Mouse (Mus musculus): ENCODE data around the gene Rps10.

Rps10 gene

GRCm38 (mm10) chr17:27613016-27613415, 23.5 kb downstream of the Rps10 start:
- no peak for DNase-seq (ENCODE audit: extremely low read depth, low read depth)

DNA sequence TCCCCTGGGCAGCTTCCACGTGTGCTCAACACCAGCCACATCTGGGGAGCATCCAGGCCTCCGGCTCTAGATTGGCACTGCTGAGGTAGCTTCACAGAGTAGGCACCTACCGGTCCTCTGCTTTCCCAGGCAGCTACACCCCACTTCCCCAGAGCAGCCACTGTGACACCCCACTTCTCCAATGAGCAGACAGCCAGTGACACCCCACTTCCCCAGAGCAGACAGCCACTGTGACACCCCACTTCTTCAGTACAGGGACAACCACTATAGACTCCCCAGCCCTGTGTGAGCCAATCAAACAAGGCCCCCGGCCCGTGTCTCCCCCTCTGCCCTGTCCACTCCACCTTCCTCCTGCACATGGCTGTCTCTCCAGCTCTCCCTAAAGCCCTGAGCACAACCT, 24.5 kb downstream of the Rps10 start:
- no peak for DNase-seq (ENCODE audit: extremely low read depth, low read depth)

DNA sequence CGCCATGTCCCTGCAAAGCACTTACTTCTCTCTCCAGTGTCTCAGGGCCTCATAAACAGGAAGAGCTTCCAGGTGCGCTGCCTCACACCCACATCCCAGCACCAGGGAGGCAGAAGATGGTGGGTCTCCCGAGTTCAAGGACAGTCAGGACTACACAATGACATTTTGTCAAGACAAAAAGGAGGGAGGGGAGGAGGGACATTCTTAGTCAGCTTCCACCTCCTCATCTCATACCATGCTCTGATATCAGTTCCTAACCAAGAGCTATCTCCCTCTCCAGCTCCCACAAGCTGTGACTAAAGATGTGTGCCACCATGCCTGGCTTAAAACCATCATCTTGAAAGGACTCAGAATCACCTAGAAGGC, 25.0 kb downstream of the Rps10 start:
- DNase-seq (ENCODE audit: extremely low read depth, low read depth), result no peak

DNA sequence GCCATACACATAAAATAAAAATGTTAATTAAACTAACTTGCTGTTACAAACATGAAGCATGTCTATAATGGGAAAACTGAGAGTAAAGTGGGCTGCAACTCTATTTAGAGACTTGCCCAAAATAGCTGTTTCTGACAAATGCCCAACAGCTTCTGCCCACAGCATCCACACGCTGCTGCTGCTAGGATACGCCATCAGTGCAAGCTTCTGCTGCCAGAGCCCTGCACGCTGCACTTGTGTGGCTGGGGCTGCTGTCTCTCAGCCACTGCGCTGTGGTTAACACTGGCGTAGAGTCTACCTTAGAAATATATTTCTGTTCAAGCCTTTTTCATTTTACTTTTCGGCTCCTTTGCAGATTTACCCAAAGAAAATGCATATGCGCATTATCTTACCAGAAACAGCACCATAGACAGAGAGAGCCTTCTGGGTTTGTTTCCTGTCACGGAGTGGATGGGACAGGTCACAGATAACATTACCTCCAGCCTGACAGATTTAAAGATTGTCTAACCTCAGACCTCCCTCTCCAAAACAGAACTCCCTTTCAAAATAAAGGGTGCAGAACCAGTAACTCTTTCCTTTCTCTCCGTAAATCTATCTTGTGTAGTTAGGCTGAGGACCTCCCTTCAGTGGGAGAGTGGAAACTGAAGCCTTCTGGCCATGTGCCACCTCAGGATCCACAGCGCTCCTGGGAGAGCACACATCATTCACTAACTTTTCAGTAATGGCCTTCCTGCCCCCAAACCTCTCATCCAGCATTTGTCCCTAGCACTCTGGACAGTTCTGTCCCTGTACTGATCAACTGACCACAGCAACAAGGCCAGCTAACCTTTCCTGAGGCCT, 25.6 kb downstream of the Rps10 start:
- no peak for DNase-seq (ENCODE audit: extremely low read depth, low read depth)

- no peak for DNase-seq (ENCODE audit: extremely low read depth, low read depth)
Observed at GRCm38 (mm10) chr17:27609576-27609975, 26.9 kb downstream of the Rps10 start.

GRCm38 (mm10) chr17:27603522-27604234, 32.8 kb downstream of the Rps10 start:
- no peak for DNase-seq (ENCODE audit: extremely low read depth, low read depth)

- DNase-seq (ENCODE audit: extremely low read depth, low read depth), result no peak
Observed at GRCm38 (mm10) chr17:27603036-27603435, 33.4 kb downstream of the Rps10 start.

GRCm38 (mm10) chr17:27600869-27601268, 35.6 kb downstream of the Rps10 start:
- DNase-seq (ENCODE audit: extremely low read depth, low read depth), result no peak

GRCm38 (mm10) chr17:27600286-27600685, 36.2 kb downstream of the Rps10 start:
- no peak for DNase-seq (ENCODE audit: extremely low read depth, low read depth)

DNA sequence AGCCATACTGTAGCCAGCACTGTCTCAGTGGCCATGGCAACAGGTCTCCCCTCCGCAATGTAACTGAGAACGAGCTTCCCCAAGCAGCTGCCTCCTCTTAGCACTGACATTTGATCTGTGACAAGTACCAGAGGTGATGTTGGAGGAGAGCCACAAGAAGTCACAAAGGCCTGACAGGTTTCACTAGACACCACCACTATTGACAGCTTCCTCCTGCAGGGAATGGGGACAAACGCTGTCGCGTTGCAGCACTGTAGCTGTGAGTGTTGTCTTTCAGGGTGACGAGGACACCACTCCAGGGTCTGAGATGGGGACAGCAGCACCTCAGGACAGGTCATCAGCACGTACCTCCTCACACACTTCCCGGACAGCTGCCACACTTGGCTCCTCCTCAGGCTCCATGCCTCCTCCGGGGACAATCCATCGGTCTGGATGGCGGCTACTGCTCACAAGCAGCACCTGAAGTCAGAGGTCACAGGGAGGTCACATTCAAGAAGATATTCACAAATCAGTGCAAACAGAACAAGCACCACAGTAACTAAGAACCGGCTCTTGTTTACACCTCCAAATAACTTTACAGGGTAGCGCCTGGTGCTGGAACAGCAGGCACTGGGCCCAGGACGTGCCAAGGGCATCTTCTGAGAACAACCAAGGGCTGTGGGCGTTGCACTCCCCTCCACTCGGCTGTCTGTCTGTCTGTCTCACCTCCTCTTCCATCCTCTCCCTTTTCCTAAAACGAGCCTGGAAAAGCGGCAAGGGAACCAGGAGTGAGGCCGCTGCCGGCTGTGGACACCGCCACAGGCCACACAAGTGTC, 39.9 kb downstream of the Rps10 start:
- no peak for DNase-seq (ENCODE audit: extremely low read depth, low read depth)

- no peak for DNase-seq (ENCODE audit: extremely low read depth, low read depth)
Observed at GRCm38 (mm10) chr17:27595659-27596375, 40.7 kb downstream of the Rps10 start.

DNA sequence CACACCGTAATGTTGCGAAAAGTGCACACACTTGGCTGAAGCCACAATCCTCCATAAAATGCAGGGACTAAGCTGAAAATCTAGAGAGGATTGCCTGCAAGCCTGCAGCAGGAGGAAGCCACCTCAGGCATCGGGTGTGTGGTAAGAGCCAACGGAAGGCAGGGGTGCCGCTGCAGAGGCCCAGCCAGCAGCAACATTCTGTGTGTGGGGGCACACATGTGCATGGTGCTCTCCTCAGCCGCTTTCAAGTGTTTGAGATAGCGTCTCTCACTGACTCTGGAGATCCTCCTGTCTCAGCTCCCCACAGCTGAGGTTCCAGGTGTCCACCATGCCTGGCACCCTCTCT, 43.9 kb downstream of the Rps10 start:
- DNase-seq (ENCODE audit: extremely low read depth, low read depth), result no peak

DNA sequence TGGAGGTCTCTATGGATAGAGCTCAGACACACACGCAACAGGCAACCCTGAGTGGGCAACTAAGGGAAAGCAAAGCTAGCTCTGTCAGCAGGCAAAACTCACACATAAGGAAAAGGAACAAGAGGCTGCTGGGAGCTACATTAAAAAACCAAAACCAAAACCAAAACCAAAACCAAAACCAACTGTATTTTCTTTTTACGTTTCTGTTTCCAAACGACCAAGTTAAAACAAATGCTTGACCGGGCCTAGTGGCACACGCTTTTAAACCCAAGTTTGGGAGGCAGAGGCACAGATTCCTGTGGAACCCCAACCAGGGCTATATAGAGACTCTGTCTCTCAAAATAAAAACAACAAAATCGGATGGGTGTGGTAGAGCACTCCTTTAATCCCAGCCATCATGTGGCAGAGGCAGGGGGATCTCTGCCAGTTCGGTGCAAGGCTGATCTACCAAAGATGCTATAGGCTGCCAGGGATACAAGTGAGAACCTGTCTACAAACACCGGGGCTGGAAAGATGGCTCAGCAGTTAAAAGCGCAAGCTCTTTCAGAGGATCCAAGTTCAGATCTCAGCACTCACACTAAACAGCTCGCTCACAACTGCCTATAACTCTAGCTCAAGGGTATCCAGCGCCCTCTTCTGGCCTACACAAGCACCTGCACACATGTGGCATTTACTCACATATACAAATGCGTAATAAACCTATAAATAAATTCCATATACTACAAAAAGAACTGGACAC, 44.5 kb downstream of the Rps10 start:
- no peak for DNase-seq (ENCODE audit: extremely low read depth, low read depth)

DNA sequence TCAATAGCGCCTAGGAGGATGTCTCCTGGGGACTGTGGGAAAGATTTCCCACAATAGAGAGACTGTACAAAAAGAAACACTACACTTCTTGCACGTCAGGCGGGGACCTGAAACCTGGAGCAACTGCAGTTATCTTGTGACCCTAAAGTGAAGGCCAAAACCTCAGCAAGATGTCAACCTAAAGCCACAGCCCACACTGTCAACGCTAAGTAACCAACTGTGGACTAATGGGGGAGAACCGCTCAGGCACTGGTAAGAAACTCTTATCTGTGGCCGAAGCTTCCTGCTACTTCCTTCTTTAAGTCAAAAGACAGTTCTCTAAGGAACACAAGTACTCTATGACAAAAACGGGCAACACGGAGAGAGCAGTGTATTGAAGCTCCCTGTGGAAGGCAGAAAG, 48.2 kb downstream of the Rps10 start:
- peak; percentile 89 for DNase-seq (ENCODE audit: extremely low read depth, low read depth)

GRCm38 (mm10) chr17:27587252-27587651, 49.2 kb downstream of the Rps10 start:
- DNase-seq (ENCODE audit: extremely low read depth, low read depth), result no peak

DNA sequence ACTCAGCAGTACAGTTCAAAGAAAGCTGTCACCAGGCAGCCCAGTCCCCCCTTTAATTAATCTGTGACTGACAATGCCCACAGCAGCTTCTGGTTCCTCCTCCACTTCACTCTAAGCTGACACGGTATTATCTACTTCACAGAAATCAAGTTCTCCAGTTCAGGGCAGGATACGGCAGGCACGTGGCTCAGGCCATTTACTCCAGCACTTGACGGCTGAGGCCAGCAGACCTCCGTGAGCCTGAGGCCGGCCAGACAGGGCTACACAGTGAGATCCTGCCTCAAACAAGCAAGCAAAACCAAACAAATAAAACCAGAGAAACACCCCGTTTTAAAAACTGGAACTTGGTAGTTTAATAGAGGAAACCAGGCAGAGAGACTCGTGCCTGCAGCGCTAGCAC, 49.8 kb downstream of the Rps10 start:
- DNase-seq (ENCODE audit: extremely low read depth, low read depth), result no peak

DNA sequence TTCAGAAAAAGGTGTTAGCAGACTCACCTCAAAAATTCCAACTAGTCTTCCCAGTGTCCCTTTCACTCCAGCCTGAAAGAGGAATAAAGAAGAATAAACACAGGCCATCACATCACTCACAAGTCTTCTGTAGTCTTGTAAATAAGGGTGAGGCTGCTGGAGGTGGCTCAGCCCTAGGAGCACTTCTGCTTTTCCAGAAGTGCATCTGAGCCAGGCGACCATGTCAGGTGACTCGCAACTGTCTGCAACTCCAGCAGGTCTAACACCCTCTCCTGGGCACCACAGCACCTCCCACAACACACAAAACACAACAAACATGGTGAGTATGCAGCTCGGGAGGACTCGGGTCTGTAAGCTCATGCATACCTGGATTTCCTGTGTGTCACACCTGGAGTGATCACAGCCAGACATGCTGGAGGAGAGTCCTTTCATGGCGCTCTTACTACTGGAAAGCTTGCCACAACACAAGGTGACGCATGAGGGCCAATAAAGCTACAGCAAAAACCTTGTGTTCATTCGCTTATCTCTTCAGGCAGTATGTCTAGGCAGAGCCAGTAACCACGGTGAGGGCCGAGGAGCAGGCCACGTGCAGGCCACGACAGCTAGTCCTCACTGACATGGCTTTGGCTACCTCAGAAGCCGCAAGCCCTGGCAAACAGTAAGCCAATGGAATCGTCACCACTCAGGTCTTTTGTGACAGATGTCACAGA, 53.1 kb downstream of the Rps10 start:
- no peak for DNase-seq (ENCODE audit: extremely low read depth, low read depth)

All from MEL-GATA-1-ER (cell line).